Mouse (Mus musculus) E14TG2a.4 (cell line): ENCODE results near the gene Adamts4.

ENCODE experiments used
- CTCF ChIP-seq: conservative IDR thresholded peaks from 2 replicates; pipeline ENCODE4 v1.5.1; 2014; ENCODE audit warnings: low read length
- NANOG ChIP-seq: IDR thresholded peaks from 2 replicates; pipeline ENCODE4 v1.6.1; 2014; ENCODE audit warnings: borderline replicate concordance, low read length, mixed read lengths
- POU5F1 ChIP-seq: IDR thresholded peaks from 2 replicates; pipeline ENCODE4 v1.6.1; 2014; ENCODE audit warnings: low read length, borderline replicate concordance

- TF ChIP-seq CTCF (no peak), POU5F1 (no peak), NANOG (no peak)
Observed at GRCm38 (mm10) chr1:171279012-171279705, 28.9 kb downstream of the Adamts4 start.
